Mouse (Mus musculus) CH12.LX (cell line): ENCODE measurements around the gene Pmis2. TPM values are rescaled to one million over a fixed set of nuclear protein-coding genes. Genes with fewer than 3 reads are reported as not detected.

ENCODE experiments used
- DNase-seq: peaks from one replicate; pipeline ENCODE4 v3.0.0-alpha.2; 2013; ENCODE audit errors: extremely low read depth
- H3K27ac ChIP-seq: 2 replicates; pipeline ENCODE4 v1.5.1; 2012; ENCODE audit warnings: low read depth, mild to moderate bottlenecking, control low read depth, moderate library complexity; ENCODE audit not compliant: insufficient read depth
- H3K27me3 ChIP-seq: replicated peaks from 2 replicates; pipeline ENCODE3; 2012; ENCODE audit warnings: inconsistent platforms
- H3K36me3 ChIP-seq, 2 experiments: replicated peaks in 1 of 2; 2 replicates each; pipeline versions ENCODE3 to v1.6.1; 2012; ENCODE audit warnings: inconsistent platforms in 1 of 2, low read length in 1 of 2, mild to moderate bottlenecking in 1 of 2, mixed read lengths in 1 of 2, moderate library complexity in 1 of 2; ENCODE audit not compliant: control insufficient read depth in 1 of 2, insufficient read depth in 1 of 2
- H3K4me1 ChIP-seq, 2 experiments: 2 replicates each; pipeline ENCODE4 v1.6.1; 2012; ENCODE audit warnings: inconsistent platforms in 1 of 2, moderate library complexity in 1 of 2; ENCODE audit not compliant: insufficient read depth in 2 of 2, control insufficient read depth in 1 of 2
- H3K4me2 ChIP-seq: 2 replicates; pipeline ENCODE4 v1.6.1; 2012; ENCODE audit warnings: low read depth, mild to moderate bottlenecking, control low read depth; ENCODE audit not compliant: poor library complexity, insufficient read depth, severe bottlenecking
- H3K4me3 ChIP-seq, 3 experiments: fragments of 150-350 bp in 1 of 3; sonication (generic) in 1 of 3; replicated peaks in 1 of 3; 2 replicates each; pipeline versions ENCODE3 to v1.5.1; 2011 to 2012; ENCODE audit warnings: low read depth in 2 of 3, low read length in 2 of 3, mild to moderate bottlenecking in 2 of 3, moderate library complexity in 2 of 3, control low read depth in 1 of 3, improper control_type of control experiment in 1 of 3, inconsistent platforms in 1 of 3, mixed read lengths in 1 of 3; ENCODE audit not compliant: poor library complexity in 1 of 3
- H3K79me2 ChIP-seq: replicated peaks from 2 replicates; pipeline ENCODE4 v1.6.1; 2012; ENCODE audit warnings: mild to moderate bottlenecking, moderate library complexity; ENCODE audit not compliant: control insufficient read depth, poor library complexity, insufficient read depth, severe bottlenecking; ENCODE audit errors: extremely low read depth
- H3K9ac ChIP-seq: 2 replicates; pipeline ENCODE4 v1.6.1; 2012; ENCODE audit warnings: low read depth, mild to moderate bottlenecking, control low read depth, moderate library complexity; ENCODE audit not compliant: insufficient read depth
- H3K9me3 ChIP-seq: replicated peaks from 2 replicates; pipeline ENCODE3; 2012; ENCODE audit warnings: low read length, inconsistent platforms, mixed read lengths
- CHD1 ChIP-seq: IDR thresholded peaks from 2 replicates; pipeline ENCODE4 v1.6.1; 2012; ENCODE audit warnings: low read depth, low read length, improper control_type of control experiment, inconsistent platforms
- CTCF ChIP-seq, 2 experiments: IDR thresholded peaks in 1 of 2; conservative IDR thresholded peaks in 1 of 2; 2 replicates each; pipeline ENCODE4 v1.5.1; 2011 to 2012; ENCODE audit warnings: low read depth in 2 of 2, low read length in 2 of 2, improper control_type of control experiment in 1 of 2, inconsistent platforms in 1 of 2, mild to moderate bottlenecking in 1 of 2, moderate library complexity in 1 of 2
- ETS1 ChIP-seq: conservative IDR thresholded peaks from 2 replicates; pipeline ENCODE4 v1.6.1; 2012; ENCODE audit warnings: low read depth, mild to moderate bottlenecking, inconsistent platforms, low read length, improper control_type of control experiment, moderate library complexity
- GABPA ChIP-seq: IDR thresholded peaks from 2 replicates; pipeline ENCODE4 v1.6.1; 2012; ENCODE audit warnings: low read depth, low read length, improper control_type of control experiment, inconsistent platforms; ENCODE audit not compliant: insufficient replicate concordance
- JUND ChIP-seq: conservative IDR thresholded peaks from 2 replicates; pipeline ENCODE4 v1.6.1; 2011; ENCODE audit warnings: low read depth, low read length, improper control_type of control experiment
- RAD21 ChIP-seq: IDR thresholded peaks from 2 replicates; pipeline ENCODE4 v1.6.1; 2011; ENCODE audit warnings: low read depth, mild to moderate bottlenecking, low read length, improper control_type of control experiment, moderate library complexity
- RCOR1 ChIP-seq: conservative IDR thresholded peaks from 2 replicates; pipeline ENCODE4 v1.6.1; 2012; ENCODE audit warnings: low read depth, mild to moderate bottlenecking, inconsistent platforms, low read length, improper control_type of control experiment
- SMC3 ChIP-seq: IDR thresholded peaks from 2 replicates; pipeline ENCODE4 v1.6.1; 2011; ENCODE audit warnings: low read depth, low read length, improper control_type of control experiment
- TCF12 ChIP-seq: IDR thresholded peaks from 2 replicates; pipeline ENCODE4 v1.6.1; 2014; ENCODE audit warnings: low read depth, mild to moderate bottlenecking, inconsistent platforms, low read length, improper control_type of control experiment
- ZNF384 ChIP-seq: IDR thresholded peaks from 2 replicates; pipeline ENCODE4 v1.6.1; 2012; ENCODE audit warnings: low read depth, low read length, improper control_type of control experiment, inconsistent platforms
- dilution Hi-C: fragments of 300-500 bp; cut with MboI; formaldehyde crosslinking; loops from 2 replicates; pipeline ENCODE4 v1.14.3; 2020; ENCODE audit warnings: low sequenced_read_pairs; ENCODE audit not compliant: extremely low pct_unique_long_range_greater_than_20kb, extremely low pct_ligation_motif_present
- in situ Hi-C: fragments of 300-500 bp; cut with MboI; formaldehyde crosslinking; loops from 3 replicates; pipeline ENCODE4 v1.14.3; 2019; ENCODE audit warnings: low sequenced_read_pairs, low pct_ligation_motif_present, low pct_unique_long_range_greater_than_20kb, mixed read lengths
- polyA plus RNA-seq: library from polyadenylated mRNA; unstranded; fragments of >175 nt; gene quantifications from 2 replicates; pipeline ENCODE4 v1.2.1, GENCODE M21; 2012; ENCODE audit warnings: low read depth; ENCODE audit not compliant: insufficient read length
- total RNA-seq, 2 experiments: library from RNA; depleted of rRNA; stranded (reverse); fragments of 300-350 nt in 1 of 2; fragments of >200 nt in 1 of 2; gene quantifications; 2 replicates each; pipeline ENCODE4 v1.2.3; 2012 to 2014

The Pmis2 gene
- total and polyA plus RNA-seq, 3 experiments = not detected

DNA sequence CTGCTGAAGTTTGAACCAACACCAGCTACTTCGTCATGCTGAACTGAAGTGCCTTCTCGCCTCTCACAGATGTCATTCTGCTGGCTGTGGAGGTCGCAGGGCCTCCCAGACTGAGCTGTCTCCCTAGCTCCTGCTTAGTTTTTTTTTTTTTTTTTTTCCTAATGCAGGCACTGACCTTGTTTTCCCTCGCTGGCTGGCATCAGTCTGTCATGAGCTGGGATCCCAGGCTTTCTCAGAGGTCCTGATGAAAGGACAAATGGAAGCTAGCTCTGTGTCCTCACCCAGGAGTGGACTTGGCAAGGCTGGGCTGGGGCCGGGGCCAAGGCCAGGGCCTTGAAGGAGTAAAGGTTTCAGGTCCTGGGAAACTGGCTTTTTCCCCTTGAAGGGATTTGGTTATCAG is 10.5 kb upstream of the Pmis2 start:
- dilution Hi-C loops = no loop called here
- Histone ChIP-seq H3K4me3 (no peak overlapping the region), H3K4me2 (no peak overlapping the region), H3K27me3 (peaks cover 6% of the 10 kb centered on the region), H3K9me3 (peaks cover 6% of the 10 kb centered on the region), H3K9ac (no peak overlapping the region), H3K27ac (no peak overlapping the region), H3K4me1 (peaks cover 0 to under 1% of the 10 kb centered on the region in 2 experiments; a peak in 1 of 4 replicates), H3K36me3 (no peaks in the 10 kb centered on the region), H3K79me2 (no peaks in the 10 kb centered on the region)
- DNase-seq = no peak
- in situ Hi-C loops = no loop called here
- no peak for TF ChIP-seq JUND
- TF ChIP-seq SMC3 = no peak
- no peak for TF ChIP-seq RCOR1

DNA sequence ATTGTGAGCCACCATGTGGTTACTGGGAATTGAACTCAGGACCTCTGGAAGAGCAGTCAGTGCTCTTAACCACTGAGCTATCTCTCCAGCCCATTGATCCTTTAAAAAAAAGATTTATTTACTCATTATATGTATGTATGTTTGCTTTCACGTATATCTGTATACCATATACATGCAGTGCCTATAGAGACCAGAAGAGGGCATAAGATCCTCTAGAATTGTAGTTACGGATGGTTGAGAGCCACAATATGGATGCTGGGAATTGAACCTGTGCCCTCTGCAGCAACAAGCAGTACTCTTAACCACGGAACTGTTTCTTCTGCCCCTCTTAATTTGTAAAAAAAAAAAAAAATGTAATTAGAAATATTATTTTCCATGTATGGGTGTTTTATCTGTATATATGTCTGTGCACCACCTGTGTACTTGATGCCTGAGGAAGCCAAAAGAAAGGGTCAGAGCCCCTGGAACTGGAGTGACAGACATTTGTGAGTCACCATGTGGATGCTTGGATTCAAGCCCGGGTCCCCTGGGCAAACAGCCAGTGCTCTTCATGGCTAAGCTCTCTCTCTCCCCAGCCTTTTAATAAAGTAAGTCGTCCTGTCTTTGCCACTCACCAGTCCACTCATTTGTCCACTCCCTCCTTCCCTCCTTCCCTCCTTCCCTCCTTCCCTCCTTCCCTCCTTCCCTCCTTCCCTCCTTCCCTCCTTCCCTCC is 7.0 kb upstream of the Pmis2 start:
- H3K4me1 ChIP-seq = peaks cover 0 to 4% of the 10 kb centered on the region in 2 experiments; a peak in 1 of 4 replicates
- peaks cover 7% of the 10 kb centered on the region for H3K9me3 ChIP-seq
- no peak overlapping the region for H3K4me3 ChIP-seq
- in situ Hi-C loops (loop anchor here (5.0 kb wide), 1 partner anchor 34 kb away; the partner anchor contains the start of gene Atp4a), dilution Hi-C loops (no loop called here)
- no peaks in the 10 kb centered on the region for H3K36me3 ChIP-seq
- H3K79me2 ChIP-seq = no peaks in the 10 kb centered on the region
- H3K4me2 ChIP-seq = no peak overlapping the region
- TF ChIP-seq SMC3 = peak; percentile 13; the same call in 1 of the 2 replicates
- TF ChIP-seq GABPA = no peak
- TF ChIP-seq RAD21 = peak; percentile 9; the same call in 1 of the 2 replicates
- TF ChIP-seq CTCF (conservative IDR thresholded peaks at IDR 0.05 in 1 of 2, IDR thresholded peaks at IDR 0.05 in 1 of 2; ENCODE audit: low read depth in 2 of 2, low read length in 2 of 2) = peak in 1 of 2 experiments; percentile 24; a peak in 1 of 4 replicates
- no peak for TF ChIP-seq CHD1
- peaks cover 7% of the 10 kb centered on the region for H3K27me3 ChIP-seq
- H3K27ac ChIP-seq = no peak overlapping the region
- no peak for DNase-seq
- H3K9ac ChIP-seq = no peak overlapping the region

DNA sequence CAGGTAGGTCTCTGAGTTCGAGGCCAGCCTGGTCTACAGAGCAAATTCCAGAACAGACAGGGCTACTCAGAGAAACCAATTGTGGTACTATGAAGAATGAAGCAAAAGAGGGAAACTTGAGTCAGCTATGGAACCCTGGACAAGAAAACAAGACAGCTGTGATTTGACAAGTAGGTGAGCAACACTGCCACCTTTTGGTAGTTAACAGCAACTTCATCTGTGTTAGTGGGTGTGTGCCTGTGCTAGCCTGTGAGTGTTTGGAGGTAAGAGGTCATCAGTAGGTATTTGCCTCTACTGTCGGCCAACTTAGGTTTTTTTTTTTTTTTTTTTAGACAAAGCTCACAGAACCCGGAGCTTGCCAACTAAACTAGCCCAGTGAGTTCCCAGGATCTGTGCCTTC is 2.2 kb downstream of the Pmis2 start:
- H3K27ac ChIP-seq = no peak overlapping the region
- no peaks in the 10 kb centered on the region for H3K9me3 ChIP-seq
- H3K9ac ChIP-seq = no peak overlapping the region
- H3K4me3 ChIP-seq = no peak overlapping the region
- DNase-seq = peak; percentile 72
- dilution Hi-C loops (no loop called here), in situ Hi-C loops (no loop called here)
- peaks cover 2% of the 10 kb centered on the region for H3K27me3 ChIP-seq
- H3K79me2 ChIP-seq = no peaks in the 10 kb centered on the region; the same call in 1 of the 2 replicates
- H3K36me3 ChIP-seq = no peaks in the 10 kb centered on the region
- no peak overlapping the region for H3K4me2 ChIP-seq
- peaks cover 4 to 6% of the 10 kb centered on the region in 2 experiments; a peak in 3 of 4 replicates for H3K4me1 ChIP-seq
- TF ChIP-seq ETS1 (no peak), TCF12 (no peak), CTCF (conservative IDR thresholded peaks at IDR 0.05 in 1 of 2, IDR thresholded peaks at IDR 0.05 in 1 of 2; ENCODE audit: low read depth in 2 of 2, low read length in 2 of 2) (peak; percentile 54 to 78), RAD21 (peak; percentile 65), ZNF384 (no peak), SMC3 (peak; percentile 56)
- TF ChIP-seq, all 38 proteins: peak for 3
